Mouse (Mus musculus) splenic B cell, adult 2 months (primary cell): ENCODE results near the gene Gm45785.

ENCODE experiments used
- DNase-seq: peaks from one replicate; pipeline ENCODE4 v3.0.0-alpha.2; 2011; ENCODE audit warnings: low read depth, low spot score
- H3K27me3 ChIP-seq: 2 replicates; pipeline ENCODE4 v1.6.1; 2012; ENCODE audit warnings: mild to moderate bottlenecking, low read length, moderate library complexity, mixed read lengths; ENCODE audit not compliant: control insufficient read depth, poor library complexity, insufficient read depth, severe bottlenecking
- H3K36me3 ChIP-seq: 2 replicates; pipeline ENCODE4 v1.6.1; 2012; ENCODE audit warnings: mild to moderate bottlenecking, low read length, moderate library complexity, mixed read lengths; ENCODE audit not compliant: control insufficient read depth, poor library complexity, insufficient read depth, severe bottlenecking

Gene Gm45785

GRCm38 (mm10) chr7:140847755-140848580 is 8.2 kb downstream of the Gm45785 start, which contains the start of gene Odf3:
Odf3 (plus strand) TSS chr7:140847805.
- 0 out of 2 replicates have a peak, but pooled peaks cover 1% of the 10 kb centered on the region for H3K36me3 ChIP-seq
- no peaks in the 10 kb centered on the region; the same call in 1 of the 2 replicates for H3K27me3 ChIP-seq
- DNase-seq, result no peak

DNA sequence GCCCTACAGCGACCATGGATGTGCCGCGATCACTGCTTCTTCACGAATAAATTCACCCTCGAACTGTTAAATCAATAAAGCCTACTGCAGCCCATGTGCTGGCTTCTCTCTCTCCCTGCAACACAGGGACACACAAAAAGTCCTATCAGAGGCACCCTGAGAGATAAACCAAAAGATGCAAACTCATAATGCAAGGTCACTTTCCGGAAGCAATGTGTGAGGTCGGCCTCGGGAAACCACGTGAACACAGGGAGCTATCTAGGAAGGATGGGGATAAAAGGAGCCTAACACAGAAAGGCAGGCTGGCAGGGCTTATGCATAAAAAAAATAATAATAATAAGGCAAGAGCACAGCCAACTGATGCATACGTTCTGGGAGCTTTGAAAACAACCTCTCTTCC is 9.5 kb downstream of the Gm45785 start:
- H3K27me3 ChIP-seq, result no peaks in the 10 kb centered on the region; the same call in 1 of the 2 replicates
- 0 out of 2 replicates have a peak, but pooled peaks cover 1% of the 10 kb centered on the region for H3K36me3 ChIP-seq
- DNase-seq, result no peak

DNA sequence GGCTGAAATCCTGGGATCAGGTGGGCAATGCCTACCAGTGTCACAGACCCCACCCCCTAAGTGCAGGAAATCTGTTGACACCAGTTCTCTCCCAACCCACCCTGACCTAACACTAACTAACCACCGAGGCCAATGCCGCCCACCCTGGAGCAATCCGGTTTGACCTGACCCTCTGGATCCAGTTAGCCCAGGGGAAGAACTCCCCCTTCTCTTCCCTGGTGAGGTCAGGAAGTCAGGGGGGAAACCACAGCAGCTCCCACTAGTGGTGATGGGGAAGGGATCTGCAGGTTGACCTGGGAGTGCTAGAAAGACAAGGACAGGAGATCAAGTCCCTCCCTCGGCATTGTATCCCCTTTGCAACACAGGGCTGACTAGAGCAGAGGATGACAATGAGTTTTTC is 10.4 kb downstream of the Gm45785 start:
- Histone ChIP-seq H3K27me3 (no peaks in the 10 kb centered on the region; the same call in 1 of the 2 replicates), H3K36me3 (no peaks in the 10 kb centered on the region)
- DNase-seq, result no peak

DNA sequence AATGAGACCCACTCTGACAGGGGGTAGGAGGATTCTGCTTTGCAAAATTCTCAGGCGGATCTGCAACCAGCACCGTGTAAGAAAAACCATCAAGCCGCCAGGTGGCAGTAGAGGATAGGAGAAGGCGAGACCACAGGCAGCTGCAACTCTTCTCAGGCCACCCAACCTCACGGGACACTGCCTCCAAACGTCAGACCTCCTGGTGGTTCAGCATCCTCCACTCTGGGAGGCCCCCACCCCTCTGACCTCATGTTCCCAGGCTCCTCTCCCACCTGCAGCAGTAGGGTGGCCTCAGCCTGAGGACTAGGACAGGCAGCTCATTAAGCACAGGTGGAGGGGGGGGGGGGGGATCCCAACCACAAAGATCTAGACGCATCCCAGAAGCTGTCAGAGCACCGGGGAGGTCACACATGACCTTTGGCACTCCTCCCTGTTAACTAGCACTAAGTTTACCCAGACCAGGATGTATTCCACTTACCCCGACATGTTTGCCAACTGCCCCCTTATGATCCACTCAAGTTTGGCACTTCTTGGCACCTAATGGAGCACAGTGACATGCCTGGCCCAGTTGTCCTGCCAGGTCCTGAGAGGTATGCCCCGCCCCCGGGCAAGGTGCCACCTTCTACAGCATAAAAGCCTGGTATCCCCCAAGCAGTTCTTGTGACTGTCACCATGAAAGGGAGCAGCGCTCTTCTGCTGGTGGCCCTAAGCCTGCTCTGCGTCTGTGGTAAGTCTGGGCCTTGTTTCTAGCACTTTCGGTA is 11.0 kb downstream of the Gm45785 start, which contains the start of gene Scgb1c1:
Scgb1c1 (plus strand) TSS at position 643 of the 761 bp plus-strand sequence.
- Histone ChIP-seq H3K36me3 (no peaks in the 10 kb centered on the region), H3K27me3 (no peaks in the 10 kb centered on the region; the same call in 1 of the 2 replicates)
- DNase-seq, result peak; percentile 93

DNA sequence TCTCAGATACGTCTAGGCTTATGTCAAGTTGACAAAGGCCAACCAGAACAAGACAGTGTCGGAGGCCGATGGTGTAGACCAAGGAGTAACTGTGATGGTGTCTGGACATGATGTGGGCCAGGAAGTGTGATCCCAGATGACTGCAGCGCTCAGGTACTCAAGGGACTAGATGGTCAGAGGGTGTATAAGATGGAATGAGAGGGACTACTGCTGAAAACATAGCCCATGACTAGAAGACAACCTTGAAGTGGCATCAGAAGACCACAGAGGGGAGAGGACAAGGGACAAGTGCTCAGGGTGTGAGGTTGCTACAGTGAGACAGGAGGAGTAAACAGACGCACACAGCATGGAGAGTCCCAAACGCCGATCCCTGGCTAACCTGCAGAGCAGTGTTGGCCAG is 12.3 kb downstream of the Gm45785 start:
- no peaks in the 10 kb centered on the region; the same call in 1 of the 2 replicates for H3K27me3 ChIP-seq
- DNase-seq, result no peak
- H3K36me3 ChIP-seq, result no peaks in the 10 kb centered on the region

- Histone ChIP-seq H3K27me3 (no peaks in the 10 kb centered on the region), H3K36me3 (no peaks in the 10 kb centered on the region)
- no peak for DNase-seq
Observed at GRCm38 (mm10) chr7:140840750-140841735, 15.1 kb downstream of the Gm45785 start.

DNA sequence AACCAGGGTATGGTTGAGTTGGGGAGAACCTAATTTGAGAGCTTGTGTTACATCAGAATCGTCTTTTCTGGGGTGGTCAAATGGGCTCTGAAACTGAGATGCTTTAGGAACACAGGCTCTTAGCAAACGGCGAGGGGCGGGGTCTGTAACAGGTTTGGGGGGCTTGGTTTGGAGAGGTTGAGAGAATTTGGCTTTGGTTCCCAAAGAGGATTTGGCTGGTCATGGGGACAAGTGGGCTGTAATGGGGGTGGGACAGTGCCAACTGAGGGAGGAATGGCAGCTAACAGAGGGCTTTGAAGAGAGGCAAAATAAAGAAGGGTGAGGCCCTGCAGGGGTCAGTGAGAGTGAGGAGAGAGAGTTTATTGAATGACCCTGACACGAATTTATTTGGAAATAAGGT is 16.6 kb downstream of the Gm45785 start:
- DNase-seq, result no peak
- Histone ChIP-seq H3K36me3 (no peaks in the 10 kb centered on the region), H3K27me3 (no peaks in the 10 kb centered on the region)

- no peaks in the 10 kb centered on the region for H3K27me3 ChIP-seq
- DNase-seq, result no peak
- H3K36me3 ChIP-seq, result no peaks in the 10 kb centered on the region
Observed at GRCm38 (mm10) chr7:140836243-140837115, 19.7 kb downstream of the Gm45785 start.

DNA sequence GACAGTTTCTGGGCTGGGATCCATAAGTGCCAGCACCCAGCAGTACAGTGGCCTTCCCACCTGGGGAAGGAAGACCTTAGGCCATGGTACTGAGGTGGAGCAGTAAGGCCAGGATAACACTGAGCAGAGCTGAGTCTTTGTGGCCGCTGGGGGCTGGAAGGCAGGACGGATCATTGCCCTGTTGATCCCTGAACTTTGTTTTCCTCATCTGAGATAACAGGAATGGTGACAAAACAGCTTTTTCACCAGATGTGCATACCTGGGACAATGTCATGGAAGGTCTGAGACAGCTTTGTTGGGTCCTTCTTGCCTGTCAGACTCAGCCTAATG is 20.4 kb downstream of the Gm45785 start:
- DNase-seq, result no peak
- Histone ChIP-seq H3K36me3 (no peaks in the 10 kb centered on the region), H3K27me3 (no peaks in the 10 kb centered on the region)

DNA sequence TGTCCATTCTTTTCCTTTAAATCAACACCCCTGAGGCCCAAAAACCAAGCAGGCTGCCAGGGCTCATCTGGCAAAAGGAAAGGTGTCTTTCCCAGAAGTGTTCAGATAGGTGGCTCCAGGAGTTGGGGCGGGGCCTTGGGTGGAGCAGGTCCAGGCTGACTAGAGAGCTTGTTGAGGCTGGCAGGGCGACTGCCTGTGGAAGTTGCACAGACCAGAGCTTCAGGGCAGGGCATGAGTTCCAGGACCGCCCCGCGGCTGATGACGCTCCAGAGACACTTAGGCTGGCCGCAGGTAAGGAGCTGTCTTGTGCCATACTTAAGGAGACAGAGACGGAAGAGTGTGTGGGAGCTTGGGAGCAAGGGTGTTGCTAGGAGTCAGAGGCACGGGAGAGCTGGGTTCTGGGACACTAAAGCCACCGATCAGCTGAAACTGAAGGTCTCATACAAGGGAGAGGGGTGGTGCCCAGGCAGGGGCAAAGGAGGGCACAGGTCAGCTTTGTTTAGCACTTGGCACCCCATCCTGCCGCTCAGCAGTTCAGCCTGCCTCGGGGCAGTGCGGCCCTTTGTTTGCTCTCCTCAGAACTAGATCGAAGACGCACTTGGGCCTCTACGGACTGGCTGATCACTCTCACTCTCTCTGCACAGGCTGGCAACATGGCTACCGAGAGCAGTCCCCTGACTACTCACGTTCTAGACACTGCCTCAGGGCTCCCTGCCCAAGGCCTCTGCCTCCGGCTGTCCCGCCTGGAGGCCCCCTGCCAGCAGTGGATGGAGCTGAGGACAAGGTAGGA is 21.0 kb downstream of the Gm45785 start, which contains the start of gene Urah:
Urah (plus strand) TSS at position 51 of the 790 bp plus-strand sequence.
- Histone ChIP-seq H3K27me3 (no peaks in the 10 kb centered on the region), H3K36me3 (no peaks in the 10 kb centered on the region)
- DNase-seq, result no peak

GRCm38 (mm10) chr7:140833341-140833740 is 22.8 kb downstream of the Gm45785 start:
- Histone ChIP-seq H3K36me3 (no peaks in the 10 kb centered on the region), H3K27me3 (no peaks in the 10 kb centered on the region)
- DNase-seq, result no peak

DNA sequence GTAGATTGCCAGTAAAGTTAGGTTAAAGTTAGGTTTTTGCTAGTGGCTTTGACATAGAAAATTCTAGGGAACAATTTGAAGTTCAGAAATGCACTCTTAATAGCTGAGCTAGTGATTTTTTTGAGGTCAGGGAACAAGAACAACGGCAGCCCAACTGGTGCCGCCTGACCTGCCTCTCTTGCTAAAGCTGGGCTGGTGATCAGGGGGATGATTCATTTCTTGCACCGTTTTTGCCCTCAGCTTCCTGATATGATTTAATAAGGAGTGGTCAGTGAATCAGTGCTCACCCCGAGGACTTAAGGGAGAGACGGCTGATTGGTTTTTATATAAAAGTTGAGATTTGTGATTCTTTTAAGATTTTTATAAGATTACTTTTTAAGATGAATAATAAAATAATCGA is 24.7 kb downstream of the Gm45785 start:
- Histone ChIP-seq H3K36me3 (no peaks in the 10 kb centered on the region), H3K27me3 (no peaks in the 10 kb centered on the region)
- DNase-seq, result no peak
